Mouse (Mus musculus) hindbrain, embryonic 12.5 days (tissue): ENCODE results near the gene Rras. TPM values are rescaled to one million over a fixed set of nuclear protein-coding genes. Genes with fewer than 3 reads are reported as not detected.

Experiments
- ATAC-seq: fragments of 200-750 bp; cut with Nextera tagmentation; 2 replicates; pipeline ENCODE4 v1.8.0; 2017; ENCODE audit warnings: moderate TSS enrichment; ENCODE audit not compliant: low FRiP score
- H3K27ac ChIP-seq: fragments of 300-500 bp; sonication (generic); 2 replicates; pipeline ENCODE4 v1.5.1; 2016; ENCODE audit warnings: mild to moderate bottlenecking
- H3K27me3 ChIP-seq: fragments of 300-500 bp; sonication (generic); 2 replicates; pipeline ENCODE4 v1.6.1; 2016; ENCODE audit warnings: mild to moderate bottlenecking
- H3K36me3 ChIP-seq: fragments of 300-500 bp; sonication (generic); 2 replicates; pipeline ENCODE4 v1.6.1; 2016; ENCODE audit warnings: mild to moderate bottlenecking
- H3K4me1 ChIP-seq: fragments of 300-500 bp; sonication (generic); 2 replicates; pipeline ENCODE4 v1.6.1; 2016
- H3K4me2 ChIP-seq: fragments of 300-500 bp; sonication (generic); replicated peaks from 2 replicates; pipeline ENCODE4 v1.6.1; 2016; ENCODE audit warnings: mild to moderate bottlenecking
- H3K4me3 ChIP-seq: fragments of 300-500 bp; sonication (generic); 2 replicates; pipeline ENCODE4 v1.5.1; 2016; ENCODE audit warnings: mild to moderate bottlenecking
- H3K9ac ChIP-seq: fragments of 300-500 bp; sonication (generic); 2 replicates; pipeline ENCODE4 v1.6.1; 2016; ENCODE audit warnings: mild to moderate bottlenecking, moderate library complexity
- H3K9me3 ChIP-seq: fragments of 300-500 bp; sonication (generic); replicated peaks from 2 replicates; pipeline ENCODE4 v1.6.1; 2016; ENCODE audit warnings: mild to moderate bottlenecking
- WGBS: fragments of 180-500 bp; shearing (Covaris S2); methylation state at CpG from one replicate; pipeline ENCODE4 v1.1.7; 2016; 5-methylcytosine and 5-hydroxymethylcytosine counted together
- polyA plus RNA-seq: library from polyadenylated mRNA; unstranded; fragments of >200 nt; fragmentation: Nextera tagmentation; extraction: Ambion mirVana; gene quantifications from 2 replicates; pipeline ENCODE4 v1.2.1, GENCODE M21; 2016

Gene Rras
- polyA plus RNA-seq, 1 experiment from 2014 or later = 22.6 TPM

DNA sequence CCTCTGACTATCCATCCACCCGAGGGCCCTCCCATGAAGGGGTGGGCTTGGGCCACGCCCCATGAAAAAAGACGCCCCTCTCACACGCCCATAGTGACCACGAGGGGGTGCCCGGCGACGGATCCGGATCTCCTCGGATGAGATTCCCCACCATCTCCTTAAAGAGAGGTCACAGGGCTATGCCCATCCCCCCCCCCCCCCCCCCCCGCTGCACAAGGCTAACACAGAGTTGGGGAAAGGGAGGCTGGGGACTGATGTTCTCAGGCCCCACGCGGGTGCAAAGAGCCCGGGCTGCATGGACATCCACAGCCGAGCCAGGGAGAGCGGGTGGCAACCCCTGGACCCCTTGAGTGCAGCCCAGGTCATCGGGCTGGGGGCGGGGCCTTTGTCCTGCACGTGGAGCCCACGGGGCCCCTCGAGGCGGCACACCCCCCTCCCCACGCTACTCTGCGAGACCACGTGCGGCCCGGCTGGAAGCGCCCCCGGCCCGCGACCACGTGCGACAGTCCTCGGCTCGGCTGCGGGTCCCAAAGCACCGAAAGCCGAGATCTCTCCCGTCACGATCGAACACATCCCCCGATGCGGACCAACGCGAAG lies 32.1 kb upstream of the Rras start:
- Histone ChIP-seq H3K4me1 (peaks cover 40% of the 10 kb centered on the region), H3K4me3 (peak overlapping the region; percentile 96), H3K27ac (peak overlapping the region; percentile 94), H3K36me3 (peaks cover 32% of the 10 kb centered on the region), H3K9ac (peak overlapping the region; percentile 99), H3K4me2 (peak overlapping the region; percentile 64), H3K9me3 (no peaks in the 10 kb centered on the region), H3K27me3 (no peaks in the 10 kb centered on the region)
- peak; percentile 8 for ATAC-seq
- under 1% methylated on average over 44 of the region's 45 CpGs for WGBS

DNA sequence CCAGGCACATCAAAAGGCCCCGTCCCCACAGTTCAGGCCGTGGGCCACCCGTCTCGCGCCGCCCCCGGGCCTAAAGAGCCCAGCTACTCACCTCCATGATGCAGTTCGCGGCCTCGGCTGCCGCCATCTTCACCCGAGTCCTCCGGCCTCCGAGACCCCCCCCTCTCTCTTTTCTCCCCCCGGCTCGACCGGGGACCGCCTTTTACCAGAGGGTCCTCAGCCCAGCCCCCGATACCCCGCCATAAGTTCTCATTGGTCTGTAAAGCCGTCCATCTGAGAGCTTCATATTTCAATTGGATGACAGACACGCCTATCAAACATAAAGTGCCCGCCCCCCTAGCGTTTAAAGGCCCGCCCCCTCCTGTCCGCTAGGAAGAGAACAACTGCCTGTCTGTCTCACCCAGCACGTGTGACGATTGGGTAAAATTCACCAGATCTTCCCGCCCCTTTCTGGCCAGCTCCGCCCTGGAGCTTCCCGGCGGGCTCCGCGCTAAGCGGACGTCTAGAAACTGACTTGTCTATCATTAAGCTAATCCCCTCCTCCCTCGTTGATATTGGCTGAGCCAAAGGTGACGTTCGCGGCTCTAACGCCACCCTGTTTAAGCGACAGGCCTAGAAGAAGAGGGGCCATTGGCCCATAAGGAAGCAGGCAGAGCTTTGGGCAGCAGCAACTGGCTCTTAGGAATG lies 31.4 kb upstream of the Rras start, which contains the start of gene Prmt1:
Gene Prmt1 (minus strand): TSS at position 377 of the 687 bp plus-strand sequence.
- Histone ChIP-seq H3K4me1 (peaks cover 40% of the 10 kb centered on the region), H3K9ac (peak within 1 kb of the TSS; percentile 99), H3K36me3 (peaks cover 28% of the 10 kb centered on the region), H3K4me2 (peak within 1 kb of the TSS; percentile 73), H3K27me3 (no peaks in the 10 kb centered on the region), H3K9me3 (no peaks in the 10 kb centered on the region), H3K4me3 (peak within 1 kb of the TSS; percentile 96), H3K27ac (peak within 1 kb of the TSS; percentile 94)
- peak; percentile 98 for ATAC-seq
- WGBS = under 1% methylated on average over 42 of the region's 42 CpGs

DNA sequence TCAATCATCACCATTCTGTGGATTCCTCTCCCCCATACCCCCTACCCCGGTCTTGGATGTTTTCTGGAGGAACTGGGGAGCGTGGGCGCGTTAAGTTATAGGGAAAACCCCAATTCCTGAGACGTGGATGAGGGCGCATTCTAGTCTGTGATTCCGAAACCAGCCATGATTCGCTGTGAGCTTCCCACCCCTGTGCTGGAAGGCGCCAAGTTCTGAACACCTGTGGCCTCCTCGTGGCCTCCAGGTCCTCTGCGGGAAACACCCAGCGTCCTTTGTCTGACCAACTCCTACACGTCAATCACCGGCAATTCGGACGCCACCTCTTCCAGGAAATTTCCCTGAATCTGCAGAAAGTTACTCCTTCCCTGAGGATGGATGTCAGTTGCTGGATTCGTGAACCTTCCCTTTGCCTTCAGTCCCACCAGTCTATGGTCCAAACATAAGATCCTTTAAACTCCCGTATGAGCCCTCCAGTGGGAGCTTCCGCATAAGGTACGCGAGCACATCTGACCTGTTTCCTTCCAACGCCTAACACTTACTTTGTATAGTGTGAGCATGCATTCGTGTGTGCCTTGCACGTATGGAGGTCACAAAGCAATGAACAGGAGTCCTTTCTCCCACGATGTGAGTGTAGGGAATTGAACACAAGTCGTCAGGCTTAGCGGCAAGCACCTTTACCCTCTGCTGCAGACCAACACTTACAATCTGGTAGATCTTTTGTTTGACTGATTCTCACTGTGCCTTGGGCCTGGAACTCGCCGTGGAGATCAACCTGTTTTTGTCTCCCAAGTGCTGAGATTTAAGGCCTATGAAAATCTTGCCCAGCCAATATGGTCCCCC lies 30.7 kb upstream of the Rras start:
- Histone ChIP-seq H3K27me3 (no peaks in the 10 kb centered on the region), H3K4me1 (peaks cover 40% of the 10 kb centered on the region), H3K4me3 (peak overlapping the region; percentile 96), H3K9ac (peak overlapping the region; percentile 80), H3K9me3 (no peaks in the 10 kb centered on the region), H3K36me3 (peaks cover 28% of the 10 kb centered on the region), H3K4me2 (peak overlapping the region; percentile 73), H3K27ac (peak overlapping the region; percentile 84)
- WGBS = under 1% methylated on average over 29 of the region's 29 CpGs
- peak; percentile 36 for ATAC-seq

- no peak for ATAC-seq
- Histone ChIP-seq H3K9me3 (no peaks in the 10 kb centered on the region), H3K4me1 (peaks cover 27% of the 10 kb centered on the region), H3K4me2 (peak overlapping the region; percentile 71), H3K4me3 (peak overlapping the region; percentile 63), H3K27ac (no peak overlapping the region), H3K9ac (peak overlapping the region; percentile 69), H3K36me3 (peaks cover 58% of the 10 kb centered on the region), H3K27me3 (no peaks in the 10 kb centered on the region)
- 13% methylated on average over 10 of the region's 10 CpGs for WGBS
Observed at GRCm38 (mm10) chr7:44996672-44997071, 21.1 kb upstream of the Rras start.

DNA sequence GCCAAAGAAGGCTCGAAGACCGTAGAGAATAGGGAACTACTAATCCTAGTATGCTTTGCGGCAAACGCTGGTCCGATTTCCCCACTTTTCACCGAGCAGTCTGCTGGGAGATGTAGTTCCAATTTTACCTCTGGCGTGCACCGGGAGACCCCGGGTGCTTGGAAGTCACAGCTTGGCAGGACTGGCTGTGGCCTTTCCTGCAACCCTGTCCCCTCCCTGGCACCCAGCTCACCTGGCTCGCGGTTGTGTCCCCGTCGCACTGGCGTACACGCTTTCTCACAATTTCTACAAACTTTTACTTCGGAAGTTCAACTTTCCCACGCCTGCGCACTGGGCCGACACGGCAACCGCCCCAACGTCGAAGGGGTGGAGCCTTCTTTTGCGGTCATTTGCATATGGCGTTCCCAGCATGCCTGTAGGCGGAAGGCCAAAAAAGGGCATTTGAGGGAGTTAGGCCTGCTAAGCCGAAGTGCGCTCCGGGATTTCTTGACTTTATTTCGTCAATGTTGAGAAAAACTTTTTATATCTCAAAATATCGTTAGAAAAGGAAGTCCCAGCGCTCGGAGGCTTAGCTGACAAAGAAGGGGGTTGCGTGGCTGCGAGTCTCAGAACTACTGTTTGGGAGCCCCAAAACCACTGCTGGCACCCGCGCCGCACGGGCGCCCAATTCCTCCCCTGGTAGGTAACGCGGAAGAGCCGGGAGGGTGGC lies 20.4 kb upstream of the Rras start, which contains the start of gene Irf3:
Gene Irf3 (plus strand): TSS at position 418 of the 709 bp plus-strand sequence.
- under 1% methylated on average over 43 of the region's 43 CpGs for WGBS
- Histone ChIP-seq H3K4me3 (peak within 1 kb of the TSS; percentile 63), H3K4me1 (peaks cover 27% of the 10 kb centered on the region), H3K9ac (peak within 1 kb of the TSS; percentile 79), H3K9me3 (no peaks in the 10 kb centered on the region), H3K36me3 (peaks cover 59% of the 10 kb centered on the region), H3K4me2 (peak within 1 kb of the TSS; percentile 71), H3K27me3 (no peaks in the 10 kb centered on the region), H3K27ac (peak within 1 kb of the TSS; percentile 82)
- ATAC-seq = peak; percentile 91

GRCm38 (mm10) chr7:44997940-44998428 lies 19.8 kb upstream of the Rras start:
- whole genome bisulfite sequencing = 4% methylated on average over 15 of the region's 15 CpGs
- ATAC-seq = peak; percentile 14; the same call in 1 of the 2 replicates
- peaks cover 59% of the 10 kb centered on the region for H3K36me3 ChIP-seq
- no peaks in the 10 kb centered on the region for H3K27me3 ChIP-seq
- peaks cover 27% of the 10 kb centered on the region for H3K4me1 ChIP-seq
- H3K9me3 ChIP-seq = no peaks in the 10 kb centered on the region
- H3K9ac ChIP-seq = peak overlapping the region; percentile 79
- peak overlapping the region; percentile 82 for H3K27ac ChIP-seq
- H3K4me3 ChIP-seq = peak overlapping the region; percentile 63
- H3K4me2 ChIP-seq = peak overlapping the region; percentile 71

- H3K4me3 ChIP-seq = peak within 1 kb of the TSS; percentile 63
- no peak for ATAC-seq
- H3K9me3 ChIP-seq = no peaks in the 10 kb centered on the region
- peak within 1 kb of the TSS; percentile 71 for H3K4me2 ChIP-seq
- WGBS = 2% methylated on average over 18 of the region's 18 CpGs
- H3K27ac ChIP-seq = peak within 1 kb of the TSS; percentile 82
- H3K27me3 ChIP-seq = no peaks in the 10 kb centered on the region
- H3K36me3 ChIP-seq = peaks cover 61% of the 10 kb centered on the region
- H3K4me1 ChIP-seq = peaks cover 27% of the 10 kb centered on the region
- H3K9ac ChIP-seq = peak within 1 kb of the TSS; percentile 79
Observed at GRCm38 (mm10) chr7:44998501-44998955, 19.2 kb upstream of the Rras start, which contains the start of gene Bcl2l12. Bcl2l12 (minus strand) TSS chr7:44998712.

DNA sequence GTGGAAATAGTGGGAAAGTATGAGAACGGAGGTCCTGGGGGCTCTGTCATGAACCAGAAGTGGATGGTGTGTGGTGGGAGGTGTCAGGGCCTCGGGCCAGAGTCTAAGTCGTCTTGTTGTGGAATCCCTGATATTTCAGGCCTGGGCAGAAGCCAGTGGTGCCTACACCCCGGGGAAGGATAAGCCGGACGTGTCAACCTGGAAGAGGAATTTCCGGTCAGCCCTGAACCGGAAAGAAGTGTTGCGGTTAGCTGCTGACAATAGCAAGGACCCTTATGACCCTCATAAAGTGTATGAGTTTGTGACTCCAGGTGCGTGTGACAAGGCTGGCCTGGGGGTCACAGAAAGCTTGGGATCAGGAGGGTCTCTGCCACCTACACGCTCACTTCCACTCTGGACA lies 18.0 kb upstream of the Rras start:
- Histone ChIP-seq H3K36me3 (peaks cover 64% of the 10 kb centered on the region), H3K9ac (no peak overlapping the region), H3K4me2 (no peak overlapping the region), H3K9me3 (no peaks in the 10 kb centered on the region), H3K27ac (no peak overlapping the region), H3K27me3 (no peaks in the 10 kb centered on the region), H3K4me3 (0 out of 2 replicates have a peak overlapping the region, but pooled peaks have one; percentile 8), H3K4me1 (peaks cover 27% of the 10 kb centered on the region)
- ATAC-seq = no peak
- 85% methylated on average over 11 of the region's 11 CpGs for WGBS

DNA sequence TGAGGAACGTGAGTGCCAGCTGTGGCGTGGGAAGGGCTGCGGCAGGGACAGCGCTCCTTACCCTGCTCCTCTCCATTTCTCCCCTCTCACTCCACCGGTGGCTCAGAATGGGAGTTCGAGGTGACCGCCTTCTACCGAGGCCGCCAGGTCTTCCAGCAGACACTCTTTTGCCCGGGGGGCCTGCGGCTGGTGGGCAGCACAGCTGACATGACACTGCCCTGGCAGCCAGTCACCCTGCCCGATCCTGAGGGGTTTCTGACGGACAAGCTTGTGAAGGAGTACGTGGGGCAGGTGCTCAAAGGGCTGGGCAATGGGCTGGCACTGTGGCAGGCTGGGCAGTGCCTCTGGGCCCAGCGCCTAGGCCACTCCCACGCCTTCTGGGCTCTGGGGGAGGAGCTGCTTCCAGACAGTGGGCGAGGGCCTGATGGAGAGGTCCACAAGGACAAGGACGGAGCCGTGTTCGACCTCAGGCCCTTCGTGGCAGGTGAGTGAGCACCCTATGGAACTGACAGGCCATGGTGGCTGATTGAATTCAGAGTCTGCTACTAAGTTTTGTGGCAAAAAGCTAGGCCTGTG lies 17.1 kb upstream of the Rras start:
- H3K27ac ChIP-seq = no peak overlapping the region
- H3K27me3 ChIP-seq = no peaks in the 10 kb centered on the region
- 0 out of 2 replicates have a peak overlapping the region, but pooled peaks have one; percentile 15 for H3K9ac ChIP-seq
- WGBS = 89% methylated on average over 21 of the region's 21 CpGs
- peaks cover 64% of the 10 kb centered on the region for H3K36me3 ChIP-seq
- ATAC-seq = no peak
- no peak overlapping the region for H3K4me2 ChIP-seq
- no peaks in the 10 kb centered on the region for H3K9me3 ChIP-seq
- peaks cover 27% of the 10 kb centered on the region for H3K4me1 ChIP-seq
- no peak overlapping the region for H3K4me3 ChIP-seq

DNA sequence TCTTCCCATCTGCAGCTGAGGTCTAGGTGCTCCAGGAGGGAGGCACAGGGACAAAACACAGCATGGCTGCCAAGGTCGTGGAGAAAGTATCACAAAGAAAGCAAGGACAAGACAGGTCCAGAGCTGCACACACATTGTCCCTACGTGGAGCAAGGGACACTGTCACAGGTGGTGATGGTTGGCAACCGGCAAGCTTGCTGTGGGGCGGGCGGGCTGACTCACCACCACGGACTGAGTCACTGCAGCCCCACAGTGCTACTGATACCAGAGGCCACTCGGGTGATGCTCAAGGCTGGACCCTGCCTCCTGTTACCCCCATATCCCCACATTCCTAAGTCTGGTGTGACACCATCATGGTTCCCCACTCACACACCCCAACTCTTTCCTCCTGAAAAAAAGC lies 15.3 kb upstream of the Rras start:
- H3K9ac ChIP-seq = no peak overlapping the region
- H3K4me3 ChIP-seq = no peak overlapping the region
- peaks cover 17% of the 10 kb centered on the region for H3K4me1 ChIP-seq
- 0 out of 2 replicates have a peak overlapping the region, but pooled peaks have one; percentile 23 for H3K27ac ChIP-seq
- WGBS = 87% methylated on average over 7 of the region's 7 CpGs
- no peak overlapping the region for H3K4me2 ChIP-seq
- no peaks in the 10 kb centered on the region for H3K27me3 ChIP-seq
- ATAC-seq = no peak
- H3K36me3 ChIP-seq = peaks cover 80% of the 10 kb centered on the region
- H3K9me3 ChIP-seq = no peaks in the 10 kb centered on the region

GRCm38 (mm10) chr7:45004546-45004945 lies 13.2 kb upstream of the Rras start:
- ATAC-seq = no peak
- WGBS = 85% methylated on average over 3 of the region's 3 CpGs
- no peak overlapping the region for H3K4me2 ChIP-seq
- H3K27ac ChIP-seq = no peak overlapping the region
- no peaks in the 10 kb centered on the region for H3K9me3 ChIP-seq
- peaks cover 98% of the 10 kb centered on the region for H3K36me3 ChIP-seq
- H3K4me1 ChIP-seq = peaks cover 2% of the 10 kb centered on the region; the same call in 1 of the 2 replicates
- H3K4me3 ChIP-seq = no peak overlapping the region
- H3K27me3 ChIP-seq = no peaks in the 10 kb centered on the region
- H3K9ac ChIP-seq = no peak overlapping the region
